Mouse (Mus musculus) gastrocnemius, postnatal 36 days (tissue): ENCODE results near the gene Shmt2. TPM values are rescaled to one million over a fixed set of nuclear protein-coding genes. Genes with fewer than 3 reads are reported as not detected.

Experiments used
- DNase-seq, 2 experiments: peaks; one replicate each; pipeline ENCODE4 v3.0.0; 2022
- intact Hi-C: fragments of 180-260 bp; cut with DNase I; formaldehyde crosslinking; loops from one replicate; pipeline ENCODE4 v1.15.1; 2025
- total RNA-seq, 2 experiments: library from RNA; stranded (reverse); gene quantifications; 2 replicates each; pipeline ENCODE4 v1.2.3; 2021

Gene Shmt2
- total RNA-seq, 2 experiments from 2014 or later = 23.4 to 26.4 TPM

DNA sequence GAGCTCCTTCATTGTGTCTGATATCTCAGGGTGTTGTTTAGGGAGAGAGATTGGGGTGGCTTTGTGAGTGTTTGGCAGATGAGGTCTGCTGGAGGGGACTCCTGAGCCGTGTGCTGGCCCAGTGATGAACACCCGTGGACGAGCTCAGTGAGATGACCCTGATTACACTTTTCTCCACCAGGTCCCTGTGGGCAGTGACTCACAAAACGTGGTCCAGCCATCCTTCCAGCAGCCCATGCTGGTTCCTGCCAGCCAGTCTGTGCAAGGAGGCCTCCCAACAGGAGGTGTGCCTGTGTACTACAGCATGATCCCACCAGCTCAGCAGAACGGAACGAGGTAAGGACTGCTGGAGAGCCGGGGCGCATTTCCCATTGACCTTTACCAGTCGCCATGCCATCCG lies 37.0 kb downstream of the Shmt2 start:
- no peak for DNase-seq
- intact Hi-C loops = no loop called here

DNA sequence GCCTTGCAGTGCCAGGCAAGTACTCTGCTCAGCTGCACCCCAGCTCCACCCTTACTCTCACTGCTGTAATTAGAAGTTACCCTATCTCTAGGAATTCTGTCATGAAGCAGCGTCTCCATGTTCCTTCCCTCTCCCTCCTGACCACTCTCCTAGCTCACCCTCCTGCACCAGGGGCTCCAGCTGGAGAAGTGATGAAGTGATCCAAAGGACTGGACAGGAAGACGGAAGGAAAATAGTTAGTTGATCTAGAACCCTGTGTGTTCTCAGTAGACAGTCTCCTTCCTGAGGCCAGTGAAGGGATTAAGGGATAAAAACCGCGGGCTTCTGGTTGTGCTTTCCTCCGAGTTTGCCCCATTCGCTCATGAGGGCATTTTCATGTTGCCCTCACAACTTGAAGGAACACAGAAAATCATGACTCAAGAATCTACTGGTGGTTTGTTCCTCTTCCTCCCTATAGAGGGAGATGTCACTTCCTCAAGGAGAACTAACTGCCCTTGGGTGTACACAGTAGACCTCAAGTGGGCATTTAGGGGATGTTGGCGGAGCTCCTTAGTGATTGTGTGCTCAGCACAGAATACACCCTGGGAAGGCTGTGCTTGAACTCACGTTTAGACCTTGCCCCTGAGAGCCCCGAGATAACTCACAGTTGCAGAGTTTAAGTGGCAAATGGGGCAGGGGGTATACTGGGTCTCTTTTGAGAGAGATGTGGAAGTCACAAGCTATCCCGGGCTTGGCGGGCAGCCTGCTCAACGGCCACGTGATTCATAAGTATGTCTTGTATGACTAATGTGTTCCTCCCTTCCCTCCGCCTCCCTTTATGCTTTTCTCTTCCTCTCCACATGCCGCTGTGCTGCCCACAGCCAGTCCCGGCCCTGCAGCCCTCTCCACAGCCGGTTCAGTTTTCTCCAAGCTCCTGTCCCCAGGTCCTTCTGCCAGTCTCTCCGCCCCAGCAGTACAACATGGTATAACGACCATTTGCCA lies 41.1 kb downstream of the Shmt2 start:
- DNase-seq = peak in 1 of 2 experiments; percentile 43
- intact Hi-C loops = loop anchor here (2.0 kb wide), 1 partner anchor 56 kb away; no protein-coding TSS in a partner anchor

DNA sequence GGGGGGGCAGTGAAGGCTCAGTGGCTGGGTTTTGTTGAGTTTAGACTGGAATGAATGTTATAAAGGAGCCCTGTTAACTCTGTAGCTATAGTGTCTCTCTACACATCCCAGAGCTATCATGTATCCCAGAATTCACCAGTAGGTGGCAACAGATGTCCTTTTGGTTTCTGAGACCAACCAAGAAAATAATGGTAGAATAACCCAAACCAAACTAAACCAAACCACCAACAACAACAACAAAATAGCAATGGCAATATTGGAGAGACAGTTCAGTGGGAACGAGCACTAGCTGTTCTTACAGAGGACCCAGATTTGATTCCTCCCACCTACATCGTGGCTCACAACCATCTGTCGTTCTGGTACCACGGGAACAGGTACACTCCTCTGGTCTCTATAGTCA lies 43.1 kb downstream of the Shmt2 start:
- intact Hi-C loops = loop anchor here (2.0 kb wide), 1 partner anchor 34 kb away; no protein-coding TSS in a partner anchor

DNA sequence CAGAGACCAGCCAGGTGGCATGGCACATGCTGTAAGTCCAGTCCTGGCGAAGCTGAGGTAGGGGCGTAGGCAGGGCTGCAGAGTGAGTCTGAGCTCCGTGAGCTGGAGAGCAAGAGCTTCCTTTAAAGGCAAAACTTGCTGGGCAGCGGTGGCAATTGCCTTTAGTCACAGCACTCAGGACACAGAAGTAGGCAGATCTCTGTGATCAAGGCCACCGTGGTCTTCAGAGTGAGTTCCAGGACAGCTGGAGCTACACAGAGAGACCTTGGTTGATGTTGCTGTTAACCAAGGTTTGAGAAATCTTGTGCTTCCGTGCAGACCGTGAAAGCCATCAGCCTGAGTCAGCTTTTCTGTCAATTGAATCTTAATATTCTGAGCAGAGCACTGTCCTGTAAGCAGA lies 44.9 kb downstream of the Shmt2 start:
- DNase-seq = no peak
- intact Hi-C loops = no loop called here

More for the DNA sequence above, 43.1 kb downstream of the Shmt2 start:
- no peak for DNase-seq

DNA sequence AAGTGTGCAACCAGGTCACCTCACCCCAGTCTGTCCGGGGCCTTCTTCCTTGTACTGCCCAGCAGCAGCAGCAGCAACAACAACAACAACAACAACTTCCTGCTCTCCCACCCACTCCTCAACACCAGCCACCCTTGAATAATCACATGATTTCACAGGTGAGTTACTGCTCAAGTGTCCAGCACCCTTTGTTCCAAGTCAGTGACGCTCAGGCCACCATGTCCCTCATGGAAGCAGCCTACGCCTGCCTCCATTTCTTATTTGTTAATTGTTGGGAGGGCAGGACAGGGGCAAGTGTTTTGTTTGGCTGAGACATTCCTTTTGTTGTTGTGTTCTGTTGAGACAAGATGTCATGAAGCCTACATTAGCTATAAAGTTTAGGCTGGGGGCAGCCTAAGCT lies 45.7 kb downstream of the Shmt2 start:
- DNase-seq = no peak
- intact Hi-C loops = no loop called here

DNA sequence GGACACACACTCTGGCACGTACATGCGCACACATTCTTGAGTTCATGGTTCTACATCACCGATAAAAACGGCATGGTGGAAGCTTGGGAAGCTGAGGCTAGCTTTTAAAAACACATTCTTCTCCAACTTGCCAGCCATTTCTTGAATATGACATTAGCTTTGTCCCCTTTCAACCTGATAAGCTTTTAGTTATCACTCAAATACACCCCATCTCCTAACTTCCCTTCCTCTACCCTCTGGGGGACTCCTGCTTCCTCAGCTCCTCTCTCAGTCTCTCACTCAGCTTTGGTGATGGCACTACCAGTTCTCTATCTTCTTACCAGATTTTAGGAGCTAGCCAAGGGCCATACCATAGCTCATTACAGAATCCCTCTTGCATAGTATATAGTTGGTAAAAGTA lies 47.1 kb downstream of the Shmt2 start:
- intact Hi-C loops = no loop called here

DNA sequence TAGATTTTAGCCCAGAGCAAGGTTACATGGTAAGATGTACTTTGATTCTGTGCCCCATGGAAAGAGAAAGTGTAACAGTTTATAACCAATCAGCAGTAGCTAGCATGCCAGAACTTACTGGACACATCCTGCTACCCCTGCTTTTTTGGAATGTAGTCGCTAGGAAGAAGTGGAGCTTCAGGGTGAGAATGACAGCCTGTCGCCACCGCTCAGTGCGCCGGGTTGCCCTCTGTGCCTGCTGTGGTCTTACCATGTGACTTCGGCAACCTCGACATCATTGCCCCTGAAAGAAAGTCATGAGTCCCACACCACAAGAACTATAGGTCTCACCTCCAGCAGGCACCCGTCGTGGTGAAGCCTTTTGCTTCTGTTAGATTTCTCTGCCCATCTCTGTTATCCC lies 49.5 kb downstream of the Shmt2 start:
- intact Hi-C loops = no loop called here
- DNase-seq = no peak

More for the DNA sequence above, 47.1 kb downstream of the Shmt2 start:
- DNase-seq = no peak

DNA sequence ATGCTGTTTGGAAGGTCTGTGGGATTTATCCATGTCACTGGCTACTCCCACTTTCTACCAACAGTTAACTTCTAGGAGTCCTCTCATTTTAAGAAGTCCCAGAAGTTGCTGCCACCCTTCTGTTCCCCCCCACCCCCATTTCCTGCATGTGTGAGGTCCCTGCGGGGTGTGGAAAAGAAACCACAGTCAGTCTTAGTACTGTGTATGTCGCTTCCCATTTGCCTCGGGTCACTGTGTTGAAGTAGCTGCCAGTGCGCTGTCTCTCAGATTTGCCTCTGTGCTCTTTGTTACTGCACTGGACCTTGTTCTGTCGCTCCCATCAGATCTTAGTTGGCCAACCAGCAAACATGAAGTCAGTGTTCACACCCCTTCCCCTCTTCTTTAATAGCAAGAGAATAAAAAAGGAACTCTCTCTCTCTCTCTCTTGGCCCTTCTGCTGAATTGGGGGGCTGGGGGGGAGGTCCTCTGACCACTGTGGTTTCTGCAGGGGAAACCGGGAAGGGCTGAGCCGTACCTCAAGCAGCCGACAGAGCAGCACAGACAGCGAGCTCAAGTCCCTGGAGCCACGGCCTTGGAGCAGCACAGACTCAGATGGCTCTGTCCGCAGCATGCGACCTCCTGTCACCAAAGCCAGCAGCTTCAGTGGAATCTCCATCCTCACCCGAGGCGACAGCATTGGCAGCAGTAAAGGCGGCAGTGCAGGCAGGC lies 50.8 kb downstream of the Shmt2 start:
- intact Hi-C loops = no loop called here
- no peak for DNase-seq

Other genes with a start within 250 kb of the Shmt2 start
- gene Mbd6, start 233.4 kb downstream of the Shmt2 start, total RNA-seq = 10 to 100 TPM; 11.5 to 17.1 TPM
- gene Mars, start 210.7 kb downstream of the Shmt2 start, total RNA-seq = 10 to 100 TPM; 54.1 to 56.1 TPM
- 1 to 10 TPM in 1 of 2 experiments, under 1 TPM in 1; 0.96 to 1.3 TPM for gene Arhgap9, start 200.5 kb downstream of the Shmt2 start, total RNA-seq
- gene Gli1, start 180.5 kb downstream of the Shmt2 start, total RNA-seq = 1 to 10 TPM; 1.0 to 1.5 TPM
- gene Inhbe, start 168.0 kb downstream of the Shmt2 start, total RNA-seq = not detected
- not detected for gene Inhbc, start 152.0 kb downstream of the Shmt2 start, total RNA-seq
- 100 to 1,000 TPM in 1 of 2 experiments, 10 to 100 TPM in 1; 89.7 to 129 TPM for gene R3hdm2, start 142.1 kb downstream of the Shmt2 start, total RNA-seq
- gene Stac3, start 20.8 kb downstream of the Shmt2 start, total RNA-seq = 100 to 1,000 TPM; 342 to 376 TPM
- gene Ndufa4l2, start 7.5 kb downstream of the Shmt2 start, total RNA-seq = 10 to 100 TPM; 11.0 to 11.3 TPM
- under 1 TPM; 0.20 TPM for gene Nxph4, start 12.1 kb upstream of the Shmt2 start, total RNA-seq
- gene Lrp1, start 98.7 kb upstream of the Shmt2 start, total RNA-seq = 10 to 100 TPM; 48.6 to 49.1 TPM
- gene Stat6, start 120.5 kb upstream of the Shmt2 start, total RNA-seq = 10 to 100 TPM; 15.4 to 15.5 TPM
- 1 to 10 TPM; 1.9 to 2.1 TPM for gene Nemp1, start 144.5 kb upstream of the Shmt2 start, total RNA-seq
- 1 to 10 TPM; 2.3 to 4.4 TPM for gene Nab2, start 146.1 kb upstream of the Shmt2 start, total RNA-seq
- under 1 TPM; 0.15 to 0.18 TPM for gene Myo1a, start 182.7 kb upstream of the Shmt2 start, total RNA-seq
- gene Tac2, start 202.0 kb upstream of the Shmt2 start, total RNA-seq = not detected
- gene Zbtb39, start 217.1 kb upstream of the Shmt2 start, total RNA-seq = 1 to 10 TPM; 5.1 to 5.9 TPM
- gene Gpr182, start 229.3 kb upstream of the Shmt2 start, total RNA-seq = under 1 TPM; 0.13 to 0.15 TPM
- gene Rdh1, start 237.3 kb upstream of the Shmt2 start, total RNA-seq = under 1 TPM; 0.05 to 0.10 TPM
- gene Rdh16f1, start 237.3 kb upstream of the Shmt2 start, total RNA-seq = not detected